Mouse (Mus musculus) kidney, embryonic 15.5 days (tissue): ENCODE results near the gene Dcst1. TPM values are rescaled to one million over a fixed set of nuclear protein-coding genes. Genes with fewer than 3 reads are reported as not detected.
A peak's percentile ranks its signal among the peaks of the same experiment; 100 is the strongest.

Experiments
- ATAC-seq: fragments of 200-750 bp; cut with Nextera tagmentation; replicated peaks from 2 replicates; pipeline ENCODE4 v1.8.0; 2017; ENCODE audit warnings: moderate TSS enrichment; ENCODE audit not compliant: low FRiP score
- H3K27ac ChIP-seq: fragments of 300-500 bp; sonication (generic); 2 replicates; pipeline ENCODE4 v1.5.1; 2015; ENCODE audit warnings: mild to moderate bottlenecking, inconsistent platforms
- H3K27me3 ChIP-seq: fragments of 300-500 bp; sonication (generic); 2 replicates; pipeline ENCODE4 v1.6.1; 2015; ENCODE audit warnings: inconsistent platforms
- H3K36me3 ChIP-seq: fragments of 300-500 bp; sonication (generic); 2 replicates; pipeline ENCODE4 v1.6.1; 2015; ENCODE audit warnings: inconsistent platforms
- H3K4me1 ChIP-seq: fragments of 300-500 bp; sonication (generic); 2 replicates; pipeline ENCODE4 v1.6.1; 2015; ENCODE audit warnings: inconsistent platforms
- H3K4me2 ChIP-seq: fragments of 300-500 bp; sonication (generic); 2 replicates; pipeline ENCODE4 v1.6.1; 2015; ENCODE audit warnings: moderate library complexity, mild to moderate bottlenecking, inconsistent platforms
- H3K4me3 ChIP-seq: fragments of 300-500 bp; sonication (generic); replicated peaks from 2 replicates; pipeline ENCODE4 v1.5.1; 2015; ENCODE audit warnings: mild to moderate bottlenecking, inconsistent platforms
- H3K9ac ChIP-seq: fragments of 300-500 bp; sonication (generic); 2 replicates; pipeline ENCODE4 v1.6.1; 2015; ENCODE audit warnings: mild to moderate bottlenecking, inconsistent platforms
- H3K9me3 ChIP-seq: fragments of 300-500 bp; sonication (generic); replicated peaks from 2 replicates; pipeline ENCODE4 v1.6.1; 2016; ENCODE audit warnings: inconsistent platforms
- WGBS: fragments of 180-500 bp; shearing (Covaris S2); methylation state at CpG from one replicate; pipeline ENCODE4 v1.1.7; 2015; ENCODE audit warnings: mixed read lengths; 5-methylcytosine and 5-hydroxymethylcytosine counted together
- polyA plus RNA-seq: library from polyadenylated mRNA; unstranded; fragments of >200 nt; fragmentation: Nextera tagmentation; extraction: Ambion mirVana; gene quantifications from 2 replicates; pipeline ENCODE4 v1.2.1, GENCODE M21; 2015

Gene Dcst1
- 1.9 and 2.5 TPM in 2 replicates for polyA plus RNA-seq

GRCm38 (mm10) chr3:89365153-89365485, at the start of gene Dcst1:
Dcst1 (minus strand) TSS chr3:89365253.
- Histone ChIP-seq H3K27me3 (no peaks in the 10 kb centered on the region), H3K27ac (peak within 1 kb of the TSS; percentile 59), H3K4me2 (no peak within 1 kb of the TSS), H3K4me3 (no peak within 1 kb of the TSS), H3K4me1 (peaks cover 26% of the 10 kb centered on the region), H3K9ac (no peak within 1 kb of the TSS), H3K9me3 (no peaks in the 10 kb centered on the region), H3K36me3 (no peaks in the 10 kb centered on the region)
- WGBS: 91% methylated on average over 11 of the region's 11 CpGs
- peak; percentile 18; the same call in 1 of the 2 replicates for ATAC-seq

GRCm38 (mm10) chr3:89411490-89412393, 46.7 kb upstream of the Dcst1 start, which contains the start of gene Flad1:
Flad1 (minus strand) TSS chr3:89411870.
- no peaks in the 10 kb centered on the region for H3K27me3 ChIP-seq
- H3K36me3 ChIP-seq: peaks cover 57% of the 10 kb centered on the region
- H3K27ac ChIP-seq: peak within 1 kb of the TSS; percentile 48; the same call in 1 of the 2 replicates
- H3K9ac ChIP-seq: peak within 1 kb of the TSS; percentile 51
- 5% methylated on average over 28 of the region's 28 CpGs for WGBS
- peak within 1 kb of the TSS; percentile 65 for H3K4me2 ChIP-seq
- H3K9me3 ChIP-seq: no peaks in the 10 kb centered on the region
- ATAC-seq: peak; percentile 99
- H3K4me1 ChIP-seq: peaks cover 16% of the 10 kb centered on the region
- peak within 1 kb of the TSS; percentile 54 for H3K4me3 ChIP-seq

GRCm38 (mm10) chr3:89410864-89411263, 45.8 kb upstream of the Dcst1 start:
- H3K9ac ChIP-seq: peak overlapping the region; percentile 51
- ATAC-seq: no peak
- WGBS: 78% methylated on average over 10 of the region's 10 CpGs
- H3K4me1 ChIP-seq: peaks cover 10% of the 10 kb centered on the region
- H3K36me3 ChIP-seq: peaks cover 51% of the 10 kb centered on the region
- H3K27ac ChIP-seq: peak overlapping the region; percentile 19; the same call in 1 of the 2 replicates
- peak overlapping the region; percentile 54 for H3K4me3 ChIP-seq
- no peaks in the 10 kb centered on the region for H3K9me3 ChIP-seq
- no peaks in the 10 kb centered on the region for H3K27me3 ChIP-seq
- H3K4me2 ChIP-seq: peak overlapping the region; percentile 65

- Histone ChIP-seq H3K9ac (no peak overlapping the region), H3K36me3 (peaks cover 48% of the 10 kb centered on the region), H3K9me3 (no peaks in the 10 kb centered on the region), H3K4me1 (peaks cover 10% of the 10 kb centered on the region), H3K27ac (no peak overlapping the region), H3K4me2 (no peak overlapping the region), H3K27me3 (no peaks in the 10 kb centered on the region), H3K4me3 (no peak overlapping the region)
- 94% methylated on average over 3 of the region's 3 CpGs for WGBS
- ATAC-seq: no peak
These were observed 44.6 kb upstream of the Dcst1 start for GRCm38 (mm10) chr3:89409701-89410100.

- Histone ChIP-seq H3K27ac (no peak overlapping the region), H3K9me3 (no peaks in the 10 kb centered on the region), H3K36me3 (peaks cover 45% of the 10 kb centered on the region), H3K4me1 (peaks cover 10% of the 10 kb centered on the region), H3K4me2 (no peak overlapping the region), H3K27me3 (no peaks in the 10 kb centered on the region), H3K4me3 (no peak overlapping the region), H3K9ac (no peak overlapping the region)
- WGBS: 68% methylated on average over 16 of the region's 16 CpGs
- no peak for ATAC-seq
These were observed 43.4 kb upstream of the Dcst1 start for GRCm38 (mm10) chr3:89408448-89408847.

- H3K27me3 ChIP-seq: no peaks in the 10 kb centered on the region
- no peak overlapping the region for H3K9ac ChIP-seq
- H3K27ac ChIP-seq: no peak overlapping the region
- no peak overlapping the region for H3K4me3 ChIP-seq
- H3K9me3 ChIP-seq: no peaks in the 10 kb centered on the region
- WGBS: 87% methylated on average over 6 of the region's 6 CpGs
- peaks cover 54% of the 10 kb centered on the region for H3K36me3 ChIP-seq
- no peak for ATAC-seq
- H3K4me2 ChIP-seq: no peak overlapping the region
- H3K4me1 ChIP-seq: peaks cover 8% of the 10 kb centered on the region
These were observed 41.8 kb upstream of the Dcst1 start for GRCm38 (mm10) chr3:89406887-89407286.

- Histone ChIP-seq H3K27ac (no peak within 1 kb of the TSS), H3K4me2 (no peak within 1 kb of the TSS), H3K4me3 (no peak within 1 kb of the TSS), H3K4me1 (no peaks in the 10 kb centered on the region), H3K9me3 (no peaks in the 10 kb centered on the region), H3K36me3 (peaks cover 50% of the 10 kb centered on the region), H3K27me3 (no peaks in the 10 kb centered on the region), H3K9ac (0 out of 2 replicates have a peak within 1 kb of the TSS, but pooled peaks have one; percentile 4)
- WGBS: 82% methylated on average over 5 of the region's 5 CpGs
- ATAC-seq: no peak
These were observed 37.6 kb upstream of the Dcst1 start, which contains the start of gene Lenep for GRCm38 (mm10) chr3:89402693-89403092. Lenep (minus strand) TSS chr3:89402793.

GRCm38 (mm10) chr3:89401329-89401728, 36.3 kb upstream of the Dcst1 start:
- H3K36me3 ChIP-seq: peaks cover 40% of the 10 kb centered on the region
- H3K4me2 ChIP-seq: no peak overlapping the region
- ATAC-seq: no peak
- peaks cover 7% of the 10 kb centered on the region for H3K4me1 ChIP-seq
- 90% methylated on average over 7 of the region's 7 CpGs for WGBS
- no peaks in the 10 kb centered on the region for H3K9me3 ChIP-seq
- H3K9ac ChIP-seq: no peak overlapping the region
- H3K27ac ChIP-seq: no peak overlapping the region
- H3K27me3 ChIP-seq: no peaks in the 10 kb centered on the region
- H3K4me3 ChIP-seq: no peak overlapping the region

GRCm38 (mm10) chr3:89396654-89397005, 31.6 kb upstream of the Dcst1 start:
- Histone ChIP-seq H3K36me3 (peaks cover 4% of the 10 kb centered on the region), H3K9me3 (no peaks in the 10 kb centered on the region), H3K27me3 (no peaks in the 10 kb centered on the region), H3K4me2 (peak overlapping the region; percentile 99), H3K4me1 (peaks cover 46% of the 10 kb centered on the region), H3K4me3 (peak overlapping the region; percentile 59), H3K27ac (peak overlapping the region; percentile 95), H3K9ac (peak overlapping the region; percentile 56)
- no peak for ATAC-seq
- 2% methylated on average over 4 of the region's 4 CpGs for WGBS

GRCm38 (mm10) chr3:89395806-89396653, 31.0 kb upstream of the Dcst1 start:
- peak overlapping the region; percentile 59 for H3K4me3 ChIP-seq
- no peaks in the 10 kb centered on the region for H3K27me3 ChIP-seq
- no peaks in the 10 kb centered on the region for H3K9me3 ChIP-seq
- H3K4me2 ChIP-seq: peak overlapping the region; percentile 99
- H3K27ac ChIP-seq: peak overlapping the region; percentile 95
- under 1% methylated on average over 44 of the region's 44 CpGs for WGBS
- peaks cover 52% of the 10 kb centered on the region for H3K4me1 ChIP-seq
- H3K36me3 ChIP-seq: no peaks in the 10 kb centered on the region
- H3K9ac ChIP-seq: peak overlapping the region; percentile 65
- ATAC-seq: no peak

GRCm38 (mm10) chr3:89395419-89395805, 30.4 kb upstream of the Dcst1 start:
- no peaks in the 10 kb centered on the region for H3K36me3 ChIP-seq
- no peaks in the 10 kb centered on the region for H3K27me3 ChIP-seq
- H3K4me2 ChIP-seq: peak overlapping the region; percentile 99
- H3K4me3 ChIP-seq: peak overlapping the region; percentile 59
- peaks cover 58% of the 10 kb centered on the region for H3K4me1 ChIP-seq
- peak overlapping the region; percentile 95 for H3K27ac ChIP-seq
- WGBS: 2% methylated on average over 10 of the region's 10 CpGs
- no peak for ATAC-seq
- no peaks in the 10 kb centered on the region for H3K9me3 ChIP-seq
- peak overlapping the region; percentile 65; the same call in 1 of the 2 replicates for H3K9ac ChIP-seq

- H3K27ac ChIP-seq: peak overlapping the region; percentile 95
- H3K4me2 ChIP-seq: peak overlapping the region; percentile 99
- H3K9me3 ChIP-seq: no peaks in the 10 kb centered on the region
- H3K9ac ChIP-seq: peak overlapping the region; percentile 65
- peaks cover 64% of the 10 kb centered on the region for H3K4me1 ChIP-seq
- H3K27me3 ChIP-seq: no peaks in the 10 kb centered on the region
- ATAC-seq: peak; percentile 27
- H3K4me3 ChIP-seq: peak overlapping the region; percentile 59
- under 1% methylated on average over 12 of the region's 12 CpGs for WGBS
- H3K36me3 ChIP-seq: no peaks in the 10 kb centered on the region
These were observed 29.8 kb upstream of the Dcst1 start for GRCm38 (mm10) chr3:89394894-89395256.
